Mouse (Mus musculus): ENCODE data around the gene Inafm1. TPM values are rescaled to one million over a fixed set of nuclear protein-coding genes. Genes with fewer than 3 reads are reported as not detected.

Inafm1 gene
- polyA plus RNA-seq, 1 experiment from 2014 or later, result 28.0 TPM

- Histone ChIP-seq H3K4me3 (ENCODE audit: low read depth, low read length) (peak overlapping the region; percentile 72), H3K4me2 (replicated peaks; ENCODE audit: low read depth) (peak overlapping the region; percentile 100), H3K4me1 (replicated peaks; ENCODE audit: control insufficient read depth, insufficient read depth) (peaks cover 12% of the 10 kb centered on the region), H3K9ac (ENCODE audit: low read length) (peak overlapping the region; percentile 90), H3K36me3 (ENCODE audit: control insufficient read depth, insufficient read depth, low read length) (peaks cover 3% of the 10 kb centered on the region; the same call in 1 of the 2 replicates), H3K27ac (replicated peaks) (peak overlapping the region; percentile 99), H3K9me3 (ENCODE audit: control insufficient read depth, low read length) (no peaks in the 10 kb centered on the region), H3K27me3 (ENCODE audit: control insufficient read depth, insufficient read depth, low read length) (no peaks in the 10 kb centered on the region)
- DNase-seq (ENCODE audit: low spot score) (no peak), ATAC-seq (ENCODE audit: low FRiP score, low TSS enrichment) (no peak)
- no peak for TF ChIP-seq EP300 (optimal IDR thresholded peaks at IDR 0.05)
- TF ChIP-seq CTCF (IDR thresholded peaks at IDR 0.05; ENCODE audit: low read depth), result no peak
- 17% methylated on average over 13 of the region's 13 CpGs for WGBS
Observed at GRCm38 (mm10) chr7:16314221-16314775, 40.9 kb upstream of the Inafm1 start.

GRCm38 (mm10) chr7:16313481-16314220 is 40.2 kb upstream of the Inafm1 start:
- peaks cover 14% of the 10 kb centered on the region for H3K4me1 ChIP-seq (replicated peaks; ENCODE audit: control insufficient read depth, insufficient read depth)
- H3K9me3 ChIP-seq (ENCODE audit: control insufficient read depth, low read length), result no peaks in the 10 kb centered on the region
- DNase-seq (ENCODE audit: low spot score) (peak; percentile 90), ATAC-seq (ENCODE audit: low FRiP score, low TSS enrichment) (peak; percentile 76)
- H3K9ac ChIP-seq (ENCODE audit: low read length), result peak overlapping the region; percentile 90
- peaks cover 3% of the 10 kb centered on the region; the same call in 1 of the 2 replicates for H3K36me3 ChIP-seq (ENCODE audit: control insufficient read depth, insufficient read depth, low read length)
- H3K27ac ChIP-seq (replicated peaks), result peak overlapping the region; percentile 99
- no peaks in the 10 kb centered on the region for H3K27me3 ChIP-seq (ENCODE audit: control insufficient read depth, insufficient read depth, low read length)
- peak overlapping the region; percentile 72 for H3K4me3 ChIP-seq (ENCODE audit: low read depth, low read length)
- WGBS, result 1% methylated on average over 54 of the region's 66 CpGs
- no peak for TF ChIP-seq EP300 (optimal IDR thresholded peaks at IDR 0.05)
- peak; percentile 60 for TF ChIP-seq CTCF (IDR thresholded peaks at IDR 0.05; ENCODE audit: low read depth)
- peak overlapping the region; percentile 100 for H3K4me2 ChIP-seq (replicated peaks; ENCODE audit: low read depth)

- peaks cover 3% of the 10 kb centered on the region; the same call in 1 of the 2 replicates for H3K36me3 ChIP-seq (ENCODE audit: control insufficient read depth, insufficient read depth, low read length)
- DNase-seq (ENCODE audit: low spot score) (peak; percentile 81), ATAC-seq (ENCODE audit: low FRiP score, low TSS enrichment) (peak; percentile 41)
- H3K27me3 ChIP-seq (ENCODE audit: control insufficient read depth, insufficient read depth, low read length), result no peaks in the 10 kb centered on the region
- H3K27ac ChIP-seq (replicated peaks), result peak overlapping the region; percentile 99
- TF ChIP-seq CTCF (IDR thresholded peaks at IDR 0.05; ENCODE audit: low read depth) (no peak), EP300 (optimal IDR thresholded peaks at IDR 0.05) (no peak)
- peaks cover 14% of the 10 kb centered on the region for H3K4me1 ChIP-seq (replicated peaks; ENCODE audit: control insufficient read depth, insufficient read depth)
- peak overlapping the region; percentile 90 for H3K9ac ChIP-seq (ENCODE audit: low read length)
- H3K4me2 ChIP-seq (replicated peaks; ENCODE audit: low read depth), result peak overlapping the region; percentile 100
- under 1% methylated on average over 11 of the region's 12 CpGs for WGBS
- no peaks in the 10 kb centered on the region for H3K9me3 ChIP-seq (ENCODE audit: control insufficient read depth, low read length)
- H3K4me3 ChIP-seq (ENCODE audit: low read depth, low read length), result peak overlapping the region; percentile 72
Observed at GRCm38 (mm10) chr7:16312672-16313311, 39.4 kb upstream of the Inafm1 start.

GRCm38 (mm10) chr7:16312011-16312671 is 38.7 kb upstream of the Inafm1 start:
- H3K4me1 ChIP-seq (replicated peaks; ENCODE audit: control insufficient read depth, insufficient read depth), result peaks cover 14% of the 10 kb centered on the region
- WGBS, result under 1% methylated on average over 37 of the region's 49 CpGs
- peaks cover 3% of the 10 kb centered on the region; the same call in 1 of the 2 replicates for H3K36me3 ChIP-seq (ENCODE audit: control insufficient read depth, insufficient read depth, low read length)
- H3K4me2 ChIP-seq (replicated peaks; ENCODE audit: low read depth), result peak overlapping the region; percentile 100
- H3K9ac ChIP-seq (ENCODE audit: low read length), result peak overlapping the region; percentile 90
- TF ChIP-seq EP300 (optimal IDR thresholded peaks at IDR 0.05), result no peak
- no peak for TF ChIP-seq CTCF (IDR thresholded peaks at IDR 0.05; ENCODE audit: low read depth)
- peak overlapping the region; percentile 72 for H3K4me3 ChIP-seq (ENCODE audit: low read depth, low read length)
- H3K27ac ChIP-seq (replicated peaks), result peak overlapping the region; percentile 99
- no peaks in the 10 kb centered on the region for H3K9me3 ChIP-seq (ENCODE audit: control insufficient read depth, low read length)
- DNase-seq (ENCODE audit: low spot score), result peak; percentile 69
- H3K27me3 ChIP-seq (ENCODE audit: control insufficient read depth, insufficient read depth, low read length), result no peaks in the 10 kb centered on the region
- peak; percentile 15 for ATAC-seq (ENCODE audit: low FRiP score, low TSS enrichment)

GRCm38 (mm10) chr7:16311453-16312004 is 38.1 kb upstream of the Inafm1 start:
- H3K4me1 ChIP-seq (replicated peaks; ENCODE audit: control insufficient read depth, insufficient read depth), result peaks cover 14% of the 10 kb centered on the region
- no peak for TF ChIP-seq CTCF (IDR thresholded peaks at IDR 0.05; ENCODE audit: low read depth)
- no peak for TF ChIP-seq EP300 (optimal IDR thresholded peaks at IDR 0.05)
- 3% methylated on average over 13 of the region's 14 CpGs for WGBS
- peak overlapping the region; percentile 99 for H3K27ac ChIP-seq (replicated peaks)
- peak overlapping the region; percentile 90 for H3K9ac ChIP-seq (ENCODE audit: low read length)
- DNase-seq (ENCODE audit: low spot score), result peak; percentile 60
- no peak for ATAC-seq (ENCODE audit: low FRiP score, low TSS enrichment)
- H3K9me3 ChIP-seq (ENCODE audit: control insufficient read depth, low read length), result no peaks in the 10 kb centered on the region
- H3K4me2 ChIP-seq (replicated peaks; ENCODE audit: low read depth), result peak overlapping the region; percentile 100
- peaks cover under 1% of the 10 kb centered on the region; the same call in 1 of the 2 replicates for H3K36me3 ChIP-seq (ENCODE audit: control insufficient read depth, insufficient read depth, low read length)
- peak overlapping the region; percentile 72 for H3K4me3 ChIP-seq (ENCODE audit: low read depth, low read length)
- no peaks in the 10 kb centered on the region for H3K27me3 ChIP-seq (ENCODE audit: control insufficient read depth, insufficient read depth, low read length)
